Mouse (Mus musculus): Measurements from ENCODE around the gene Btbd35f19.
"Not testable (repeated sequence)": the region's sequence is repeated elsewhere in the genome, so short reads cannot be mapped to it uniquely, and the experiment has no call there.

Btbd35f19 gene

DNA sequence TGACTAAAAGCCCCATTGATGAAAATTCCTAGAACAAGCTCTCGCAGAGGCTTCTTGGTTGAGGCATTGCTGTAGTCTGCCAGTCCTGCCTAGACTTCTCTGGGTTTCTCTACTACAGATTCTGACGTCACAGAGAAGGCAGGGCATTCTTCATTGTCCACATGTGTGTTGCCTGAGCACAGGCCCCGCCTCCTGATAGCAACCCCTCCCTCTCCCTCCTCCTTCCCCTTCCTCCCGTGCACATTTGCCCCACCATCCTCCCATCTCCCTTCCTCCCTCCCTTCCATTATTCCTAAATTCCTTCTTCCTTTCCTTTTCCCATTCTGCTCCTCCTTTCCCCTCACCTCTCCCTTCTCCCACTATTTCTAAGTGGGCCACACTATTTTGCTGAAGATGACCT, at the start of gene Btbd35f19:
Gene Btbd35f19, minus strand, starts transcription at position 101 of the 400 bp plus-strand sequence.
- not testable (repeated sequence) for DNase-seq (ENCODE audit: low spot score)

DNA sequence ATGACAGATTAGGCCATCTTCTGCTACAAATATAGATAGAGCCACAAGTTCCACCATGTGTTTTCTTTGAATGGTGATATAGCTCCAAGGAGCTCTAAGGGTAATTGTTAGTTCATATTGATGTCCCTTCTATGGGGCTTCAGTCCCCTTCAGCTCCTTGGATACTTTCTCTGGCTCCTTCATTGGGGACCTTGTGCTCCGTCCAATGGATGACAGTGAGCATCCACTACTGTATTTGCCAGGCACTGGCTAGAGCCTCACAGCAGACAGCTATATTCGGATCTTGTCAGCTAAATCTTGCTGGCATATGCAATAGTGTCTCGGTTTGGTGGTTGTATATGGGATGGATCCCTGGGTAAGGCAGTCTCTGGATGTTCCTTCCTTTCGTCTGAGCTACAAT, 41.8 kb downstream of the Btbd35f19 start:
- DNase-seq (ENCODE audit: low spot score): not testable (repeated sequence)

DNA sequence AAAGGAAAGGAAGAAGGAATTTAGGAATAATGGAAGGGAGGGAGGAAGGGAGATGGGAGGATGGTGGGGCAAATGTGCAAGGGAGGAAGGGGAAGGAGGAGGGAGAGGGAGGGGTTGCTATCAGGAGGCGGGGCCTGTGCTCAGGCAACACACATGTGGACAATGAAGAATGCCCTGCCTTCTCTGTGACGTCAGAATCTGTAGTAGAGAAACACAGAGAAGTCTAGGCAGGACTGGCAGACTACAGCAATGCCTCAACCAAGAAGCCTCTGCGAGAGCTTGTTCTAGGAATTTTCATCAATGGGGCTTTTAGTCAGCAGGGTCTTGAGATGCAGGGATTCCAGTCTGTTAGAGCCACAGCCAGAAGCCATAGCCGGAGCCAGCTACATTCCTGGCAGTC, 47.6 kb downstream of the Btbd35f19 start, which contains the start of gene Btbd35f26:
Gene Btbd35f26, plus strand, starts transcription at position 301 of the 400 bp plus-strand sequence.
- not testable (repeated sequence) for DNase-seq (ENCODE audit: low spot score)

Measured in T-cell, adult 2 months (primary cell).